Mouse (Mus musculus): Measurements from ENCODE around the gene Cd3eap. TPM values are rescaled to one million over a fixed set of nuclear protein-coding genes. Genes with fewer than 3 reads are reported as not detected.

Gene Cd3eap
- total and polyA plus RNA-seq, 3 experiments, result 43.9 to 49.8 TPM; not detected in 1

GRCm38 (mm10) chr7:19341250-19341649 lies 18.0 kb downstream of the Cd3eap start:
- H3K9ac ChIP-seq (ENCODE audit: control insufficient read depth, low read depth, low read length, poor library complexity, severe bottlenecking), result no peak overlapping the region
- peaks cover 0 to 5% of the 10 kb centered on the region in 2 experiments; a peak in 2 of 4 replicates for H3K36me3 ChIP-seq (ENCODE audit: control insufficient read depth in 1 of 2, insufficient read depth in 2 of 2, low read length in 2 of 2)
- H3K27me3 ChIP-seq (ENCODE audit: control insufficient read depth in 1 of 2, insufficient read depth in 2 of 2, low read length in 2 of 2), result peaks cover 0 to 6% of the 10 kb centered on the region in 2 experiments; a peak in 2 of 4 replicates
- no peaks in the 10 kb centered on the region for H3K79me2 ChIP-seq (ENCODE audit: control insufficient read depth, insufficient read depth, low read length, poor library complexity)
- no peak overlapping the region for H3K4me3 ChIP-seq (ENCODE audit: control insufficient read depth in 1 of 2, insufficient read depth in 1 of 2, low read depth in 2 of 2, low read length in 2 of 2)
- no peaks in the 10 kb centered on the region for H3K9me3 ChIP-seq (replicated peaks; ENCODE audit: insufficient read depth, low read length)
- DNase-seq (ENCODE audit: low read depth, low spot score), result no peak
- H3K4me1 ChIP-seq (ENCODE audit: control insufficient read depth in 1 of 2, insufficient read depth in 2 of 2, low read length in 2 of 2), result peaks cover 2 to 18% of the 10 kb centered on the region in 2 experiments; a peak in 3 of 4 replicates
- no peak for TF ChIP-seq CHD1 (IDR thresholded peaks at IDR 0.05; ENCODE audit: low read depth, low read length)
- no peak for TF ChIP-seq POLR2AphosphoS2 (IDR thresholded peaks at IDR 0.05; ENCODE audit: low read length)
- no peak for TF ChIP-seq TBP (IDR thresholded peaks at IDR 0.05; ENCODE audit: low read depth, low read length)
- TF ChIP-seq CTCF (IDR thresholded peaks at IDR 0.05 in 2 of 3, conservative IDR thresholded peaks at IDR 0.05 in 1 of 3; ENCODE audit: control insufficient read depth in 1 of 3, insufficient read depth in 1 of 3, low read depth in 2 of 3, low read length in 3 of 3, poor library complexity in 1 of 3, severe bottlenecking in 1 of 3), result no peak
- no peak overlapping the region for H3K27ac ChIP-seq (ENCODE audit: control insufficient read depth, low read depth, low read length)

- DNase-seq (ENCODE audit: low read depth, low spot score), result no peak
- Histone ChIP-seq H3K9me3 (replicated peaks; ENCODE audit: insufficient read depth, low read length) (no peaks in the 10 kb centered on the region), H3K27ac (ENCODE audit: control insufficient read depth, low read depth, low read length) (no peak overlapping the region), H3K9ac (ENCODE audit: control insufficient read depth, low read depth, low read length, poor library complexity, severe bottlenecking) (no peak overlapping the region), H3K4me3 (ENCODE audit: control insufficient read depth in 1 of 2, insufficient read depth in 1 of 2, low read depth in 2 of 2, low read length in 2 of 2) (no peak overlapping the region), H3K79me2 (ENCODE audit: control insufficient read depth, insufficient read depth, low read length, poor library complexity) (no peaks in the 10 kb centered on the region), H3K4me1 (ENCODE audit: control insufficient read depth in 1 of 2, insufficient read depth in 2 of 2, low read length in 2 of 2) (peaks cover 3 to 10% of the 10 kb centered on the region in 2 experiments), H3K27me3 (ENCODE audit: control insufficient read depth in 1 of 2, insufficient read depth in 2 of 2, low read length in 2 of 2) (peaks cover 0 to 6% of the 10 kb centered on the region in 2 experiments; a peak in 2 of 4 replicates), H3K36me3 (ENCODE audit: control insufficient read depth in 1 of 2, insufficient read depth in 2 of 2, low read length in 2 of 2) (peaks cover 0 to 2% of the 10 kb centered on the region in 2 experiments; a peak in 2 of 4 replicates)
- TF ChIP-seq HCFC1 (IDR thresholded peaks at IDR 0.05; ENCODE audit: low read depth, low read length) (no peak), NELFE (IDR thresholded peaks at IDR 0.05; ENCODE audit: low read depth, low read length) (no peak), UBTF (IDR thresholded peaks at IDR 0.05; ENCODE audit: borderline replicate concordance, insufficient read depth, low read depth, low read length) (no peak), RCOR1 (IDR thresholded peaks at IDR 0.05; ENCODE audit: low read depth, low read length) (no peak), MAZ (IDR thresholded peaks at IDR 0.05; ENCODE audit: low read depth, low read length) (no peak), ZNF384 (IDR thresholded peaks at IDR 0.05; ENCODE audit: low read depth, low read length) (no peak), POLR2AphosphoS5 (IDR thresholded peaks at IDR 0.05; ENCODE audit: borderline replicate concordance, low read depth, low read length) (no peak), BHLHE40 (IDR thresholded peaks at IDR 0.05; ENCODE audit: borderline replicate concordance, low read depth, low read length) (no peak), KAT2A (conservative IDR thresholded peaks at IDR 0.05; ENCODE audit: low read depth, low read length) (no peak), TCF12 (IDR thresholded peaks at IDR 0.05; ENCODE audit: low read depth, low read length) (no peak), ZMIZ1 (IDR thresholded peaks at IDR 0.05; ENCODE audit: low read depth, low read length) (no peak), JUND (IDR thresholded peaks at IDR 0.05; ENCODE audit: low read depth, low read length) (no peak)
Measured at GRCm38 (mm10) chr7:19338596-19338995, 20.7 kb downstream of the Cd3eap start.

Data from MEL (cell line).